Mouse (Mus musculus) CD4-positive, CD25-positive, alpha-beta regulatory T cell, adult 2 months (primary cell): ENCODE data around the gene Atpaf1.

Experiments
- DNase-seq: peaks from one replicate; pipeline ENCODE4 v3.0.0-alpha.2; 2012; ENCODE audit warnings: low read depth, low spot score

The Atpaf1 gene

DNA sequence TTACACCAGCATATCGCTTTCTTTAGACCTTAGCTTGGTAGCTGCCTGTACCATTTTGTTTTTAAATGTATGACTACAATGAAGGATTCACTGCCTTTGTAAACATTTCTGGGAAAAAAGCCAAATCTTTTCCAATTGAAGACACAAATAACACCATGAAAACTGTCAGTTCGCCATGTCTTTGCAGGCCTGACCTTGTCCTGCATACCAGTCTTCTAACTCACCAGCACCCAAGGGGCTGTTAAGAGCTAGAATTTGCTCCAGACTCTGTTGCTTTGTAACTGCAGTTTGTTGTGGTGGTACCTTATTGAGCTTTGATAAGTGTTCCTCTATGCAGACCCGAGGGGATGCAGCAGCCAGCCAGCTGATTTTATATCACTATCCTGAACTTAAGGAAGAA lies 15.4 kb downstream of the Atpaf1 start:
- no peak for DNase-seq

DNA sequence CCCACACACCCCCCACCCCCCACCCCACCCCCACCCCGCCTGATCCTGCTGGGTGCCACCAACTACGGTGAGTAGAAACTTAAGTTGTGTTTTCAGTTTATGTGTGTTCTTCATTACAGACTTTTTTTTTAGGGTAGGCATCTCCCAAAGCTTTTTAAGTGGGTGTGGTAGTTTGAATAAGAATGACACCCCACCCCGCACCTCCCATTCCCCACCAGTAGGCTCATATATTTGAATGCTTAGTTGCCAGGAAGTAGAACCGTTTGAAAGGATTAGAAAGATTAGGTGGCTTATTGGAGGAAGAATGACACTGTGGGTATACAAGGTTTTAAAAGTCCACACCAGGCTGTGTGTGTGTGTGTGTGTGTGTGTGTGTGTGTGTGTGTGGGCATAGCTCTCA lies 27.7 kb downstream of the Atpaf1 start:
- DNase-seq = no peak

DNA sequence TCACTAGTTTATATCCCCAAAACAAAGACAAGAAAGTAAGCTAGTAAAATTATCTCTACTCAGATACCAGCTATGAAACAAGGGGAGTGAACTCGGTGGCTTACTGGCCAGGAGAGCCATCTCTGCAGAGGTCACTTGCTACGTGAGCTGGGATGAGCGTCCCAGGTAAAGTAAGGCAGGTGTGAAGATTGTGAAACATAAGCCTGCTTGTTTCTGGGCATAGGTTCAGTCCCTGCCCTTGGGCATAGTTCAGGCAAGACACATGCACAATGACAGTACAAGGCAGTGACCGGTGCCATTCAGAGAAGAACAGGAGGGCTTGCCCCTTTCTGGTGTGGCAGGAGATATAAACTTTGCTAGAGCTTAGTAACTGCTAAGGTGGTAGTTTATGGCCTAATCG lies 31.0 kb downstream of the Atpaf1 start:
- DNase-seq = no peak

DNA sequence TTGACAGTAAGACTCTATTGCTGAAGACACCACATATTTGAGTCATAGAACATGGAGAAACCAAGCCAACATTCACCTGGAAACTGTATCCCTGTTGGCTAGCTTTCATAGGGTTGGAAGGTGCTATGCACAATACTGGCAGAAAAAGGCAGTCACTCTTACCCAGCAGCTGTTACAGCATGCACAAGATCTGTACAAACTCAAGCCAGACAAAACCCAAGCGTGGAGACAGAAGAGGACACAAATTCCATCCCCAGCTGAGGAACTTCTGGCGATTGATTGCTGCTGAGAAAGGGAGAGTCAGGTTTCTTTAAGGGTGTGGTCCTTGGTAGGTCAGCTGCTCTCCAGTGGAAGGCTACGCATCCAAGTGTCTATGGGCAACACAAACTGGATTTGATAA lies 35.6 kb downstream of the Atpaf1 start:
- no peak for DNase-seq

DNA sequence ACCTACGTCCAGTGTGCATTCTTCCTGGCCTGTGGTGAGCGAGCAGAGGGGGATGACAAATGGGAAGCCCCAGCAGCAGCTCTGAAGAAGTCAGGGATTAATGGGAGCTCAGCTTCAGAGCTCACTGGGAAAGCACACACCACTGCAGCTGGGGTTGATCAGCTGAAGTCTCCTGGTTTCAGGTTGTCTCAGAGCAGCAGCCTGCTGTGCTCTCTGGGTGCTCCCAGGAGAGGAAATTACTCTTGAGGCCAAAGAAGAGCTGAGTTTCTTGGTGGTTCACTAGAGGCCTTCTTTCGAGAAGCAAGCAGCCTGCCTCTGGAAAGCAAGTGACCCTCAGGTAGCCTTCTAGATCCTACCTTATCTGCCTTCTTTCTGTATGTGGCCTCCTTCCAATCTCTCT lies 36.3 kb downstream of the Atpaf1 start:
- no peak for DNase-seq

DNA sequence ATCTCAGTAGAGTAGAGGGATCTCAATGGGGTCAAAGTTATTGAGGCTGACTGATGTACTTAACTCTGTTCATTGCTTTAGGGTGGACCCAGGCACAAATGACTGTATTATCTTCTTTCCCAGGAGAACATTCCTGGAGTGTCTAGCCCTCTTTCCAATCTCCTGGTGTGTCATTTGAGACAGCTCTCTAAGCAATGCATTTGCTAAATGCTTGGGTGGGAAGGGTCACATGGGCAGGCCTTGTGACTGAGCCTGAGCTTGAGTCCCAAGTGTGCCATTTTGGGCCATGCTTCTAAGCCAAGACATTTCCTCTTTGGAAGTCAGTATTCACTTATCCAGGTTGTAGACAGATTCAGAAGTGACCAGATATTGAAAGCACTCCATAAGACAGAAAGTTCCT lies 36.8 kb downstream of the Atpaf1 start:
- no peak for DNase-seq

DNA sequence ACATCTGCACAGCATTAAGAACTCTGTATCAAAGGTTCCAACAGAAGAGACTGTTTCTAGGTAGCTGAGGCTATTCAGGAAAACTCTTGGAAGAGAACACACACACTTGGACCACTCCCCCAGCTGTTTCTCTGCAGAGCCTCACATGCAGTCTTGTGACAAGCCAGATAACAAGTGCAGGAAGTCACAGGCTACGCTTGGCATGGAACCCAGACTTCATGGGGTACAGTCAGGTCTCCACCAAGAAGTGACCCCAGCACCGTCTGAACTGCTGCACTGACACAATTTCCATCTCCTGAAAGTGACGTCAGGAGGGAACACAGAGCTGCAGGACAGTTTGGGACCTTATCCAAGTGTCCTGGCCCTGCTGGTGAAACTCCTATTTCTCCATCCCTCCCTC lies 37.3 kb downstream of the Atpaf1 start:
- no peak for DNase-seq

DNA sequence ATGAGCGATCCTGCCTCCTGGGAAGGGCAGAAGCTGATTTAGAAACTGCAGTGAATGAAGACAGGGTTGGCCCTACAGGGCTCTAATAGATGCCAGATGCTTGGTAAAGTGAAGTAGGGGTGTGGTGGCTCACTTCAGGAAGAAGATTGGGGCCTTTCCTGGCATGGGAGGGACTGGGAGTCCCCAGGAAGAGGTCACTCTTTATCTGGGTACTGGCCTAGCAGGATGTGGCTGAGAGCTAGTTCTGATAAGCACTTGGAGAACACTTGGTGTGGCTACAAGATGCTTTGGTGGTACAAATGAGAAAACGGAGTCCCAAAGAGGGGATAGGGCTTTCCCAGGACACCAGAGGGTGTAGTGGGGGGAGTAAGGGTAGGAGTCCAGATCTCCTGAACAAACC lies 39.6 kb downstream of the Atpaf1 start:
- DNase-seq = no peak

DNA sequence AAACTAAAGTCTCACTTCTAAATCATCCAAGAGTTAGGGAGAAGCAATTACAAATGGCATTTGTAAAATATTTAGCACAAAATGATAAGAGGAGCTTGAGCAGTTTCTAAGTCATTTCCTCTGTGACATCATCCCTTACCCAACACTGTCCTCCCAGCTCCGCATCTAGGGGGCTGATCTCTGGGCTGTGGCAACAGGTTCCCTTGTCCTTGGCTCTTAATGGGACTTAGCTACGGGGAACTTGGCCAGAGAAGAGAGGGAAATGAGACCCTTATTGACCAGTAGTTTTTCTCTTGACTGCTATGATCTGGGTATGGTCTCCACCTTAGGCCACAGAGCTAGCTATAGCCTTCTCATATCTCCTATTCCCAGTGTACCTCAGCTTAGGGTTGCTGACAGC lies 40.7 kb downstream of the Atpaf1 start:
- DNase-seq = no peak

DNA sequence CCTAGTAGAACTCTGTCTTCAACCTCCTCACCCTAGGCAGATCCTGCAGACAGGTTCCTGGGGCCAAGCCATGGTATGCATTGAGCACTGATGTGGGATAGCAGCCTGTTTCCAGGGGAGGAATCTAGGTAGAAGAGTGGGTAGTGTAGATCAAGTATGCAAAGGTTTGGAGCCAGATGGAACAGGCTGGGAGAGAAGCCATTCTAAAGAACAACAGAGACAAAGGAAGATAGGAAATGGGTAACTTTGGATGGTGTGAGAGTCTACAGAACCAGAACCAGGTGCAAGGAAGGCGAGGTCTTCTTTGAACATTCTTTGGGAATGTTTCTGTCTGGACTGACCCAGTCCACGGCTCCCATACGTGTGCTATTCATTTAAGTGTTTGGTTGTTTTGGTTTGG lies 42.5 kb downstream of the Atpaf1 start:
- DNase-seq = no peak

DNA sequence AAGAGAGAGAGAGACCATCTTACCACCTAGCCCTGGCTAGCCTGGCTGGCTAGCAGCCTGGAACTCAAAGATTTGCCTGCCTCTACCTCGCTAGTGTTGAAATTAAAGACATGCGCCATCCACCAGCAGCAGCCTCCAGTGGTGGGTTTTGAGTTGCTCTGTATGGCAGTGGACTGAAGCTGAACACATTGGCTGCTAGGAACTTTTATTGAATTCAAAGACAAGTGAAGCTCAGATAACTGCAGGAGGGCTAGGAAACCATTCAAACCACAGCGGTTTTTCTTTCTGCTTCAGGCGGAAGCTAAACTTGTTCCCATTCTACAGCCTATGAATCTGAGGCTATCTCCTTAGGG lies 42.9 kb downstream of the Atpaf1 start:
- peak; percentile 48 for DNase-seq

DNA sequence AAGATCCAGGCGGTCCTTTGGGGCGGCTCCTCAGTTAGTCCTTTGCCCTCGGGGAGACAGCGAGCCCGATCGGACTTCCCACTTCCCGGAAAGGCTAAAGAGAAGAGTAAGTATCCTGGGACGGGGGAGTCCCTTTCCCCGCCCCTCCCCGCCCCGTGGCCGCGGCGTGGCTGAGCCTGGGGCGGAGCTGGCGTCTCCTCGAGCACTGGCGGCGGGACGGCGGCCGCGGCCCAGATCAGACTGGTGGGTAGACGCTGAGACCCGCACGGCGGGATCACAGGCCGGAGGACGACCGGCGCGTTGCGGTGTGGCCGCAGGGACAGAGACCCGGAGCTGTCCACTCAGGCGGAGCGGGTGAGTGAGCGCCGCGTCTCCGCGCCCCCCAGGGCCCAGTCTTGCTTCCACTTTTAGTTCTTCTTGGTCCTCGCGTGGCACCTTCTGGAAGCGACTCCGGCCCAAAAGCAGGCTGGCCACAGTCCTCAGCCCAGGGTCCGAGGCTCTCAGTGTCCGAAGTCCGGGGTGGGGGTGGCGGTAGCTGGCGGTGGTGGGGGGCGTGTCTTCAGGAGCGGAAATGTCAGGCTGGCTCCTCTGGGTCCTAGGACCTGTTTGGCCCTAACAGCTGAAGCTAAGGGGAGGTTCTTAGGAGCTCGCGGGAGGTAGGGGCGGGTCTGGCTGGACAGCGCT lies 43.4 kb downstream of the Atpaf1 start, which contains the start of gene Mob3c:
TSS of gene Mob3c (plus strand) at position 205 of the 684 bp plus-strand sequence.
- peak; percentile 75 for DNase-seq

DNA sequence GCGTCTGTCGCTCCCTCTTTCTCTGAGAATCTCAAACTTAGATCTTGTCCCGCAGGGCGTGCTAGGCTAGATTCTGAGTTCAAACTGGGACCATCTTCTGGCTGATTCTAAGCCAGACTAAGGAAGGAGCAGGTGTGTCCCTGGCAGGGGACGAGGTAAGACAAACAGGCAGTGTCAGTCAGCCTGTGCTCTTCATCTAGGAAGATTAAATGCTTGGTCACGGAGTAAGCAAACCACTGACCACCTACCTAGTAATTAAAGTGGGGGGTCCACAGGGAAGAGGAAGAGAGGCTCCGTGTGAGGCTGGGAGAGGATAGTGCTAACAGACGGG lies 43.9 kb downstream of the Atpaf1 start:
- no peak for DNase-seq

DNA sequence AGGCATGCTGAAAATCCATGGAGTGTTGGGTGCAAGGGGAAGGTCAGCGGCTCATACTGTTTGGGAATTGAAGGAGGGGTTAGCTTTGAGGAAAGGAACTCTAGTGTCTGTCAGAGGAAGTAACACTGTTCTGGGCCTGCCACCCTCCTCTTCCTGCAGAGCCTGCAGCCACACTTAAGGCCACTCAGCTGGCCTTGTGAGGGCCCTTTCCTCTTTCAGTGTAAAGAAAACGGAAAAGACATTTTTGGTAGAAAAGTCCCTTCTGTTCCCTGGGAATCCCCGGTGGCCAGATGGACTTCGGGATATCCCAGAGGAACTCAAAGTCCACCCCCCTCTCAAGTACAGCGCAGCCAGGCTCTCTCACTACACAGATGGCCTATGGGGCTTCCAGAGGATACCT lies 45.9 kb downstream of the Atpaf1 start:
- DNase-seq = no peak

DNA sequence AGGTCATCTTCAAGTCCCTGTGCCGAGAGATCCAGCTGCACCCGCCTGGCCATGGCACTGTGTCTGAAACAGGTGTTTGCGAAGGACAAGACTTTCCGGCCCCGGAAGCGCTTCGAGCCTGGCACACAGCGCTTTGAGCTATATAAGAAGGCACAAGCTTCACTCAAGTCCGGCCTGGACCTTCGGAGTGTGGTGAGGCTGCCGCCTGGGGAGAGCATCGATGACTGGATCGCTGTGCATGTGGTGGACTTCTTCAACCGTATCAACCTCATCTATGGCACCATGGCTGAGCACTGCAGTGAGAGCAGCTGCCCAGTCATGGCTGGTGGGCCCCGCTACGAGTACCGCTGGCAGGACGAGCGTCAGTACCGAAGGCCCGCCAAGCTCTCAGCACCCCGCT lies 46.6 kb downstream of the Atpaf1 start:
- DNase-seq = no peak

DNA sequence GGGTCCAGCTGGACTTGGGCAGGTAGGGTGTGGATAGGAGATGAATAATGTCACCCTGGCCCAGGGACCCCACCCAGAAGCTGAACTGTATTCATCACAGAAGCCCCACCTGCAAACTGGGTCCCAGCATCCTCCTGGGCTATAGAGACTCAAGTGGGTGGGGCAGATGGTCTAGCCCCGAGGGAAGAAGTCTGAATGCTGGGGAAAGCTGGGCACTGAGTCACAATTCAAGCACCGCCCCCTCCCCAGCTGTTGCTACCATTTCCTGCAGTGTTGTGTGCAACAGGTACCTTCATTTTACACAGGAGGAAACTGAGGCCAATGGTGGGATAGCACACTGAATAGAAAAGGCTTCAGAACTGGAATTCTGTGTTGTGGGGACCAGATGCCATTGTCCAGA lies 47.4 kb downstream of the Atpaf1 start:
- no peak for DNase-seq

DNA sequence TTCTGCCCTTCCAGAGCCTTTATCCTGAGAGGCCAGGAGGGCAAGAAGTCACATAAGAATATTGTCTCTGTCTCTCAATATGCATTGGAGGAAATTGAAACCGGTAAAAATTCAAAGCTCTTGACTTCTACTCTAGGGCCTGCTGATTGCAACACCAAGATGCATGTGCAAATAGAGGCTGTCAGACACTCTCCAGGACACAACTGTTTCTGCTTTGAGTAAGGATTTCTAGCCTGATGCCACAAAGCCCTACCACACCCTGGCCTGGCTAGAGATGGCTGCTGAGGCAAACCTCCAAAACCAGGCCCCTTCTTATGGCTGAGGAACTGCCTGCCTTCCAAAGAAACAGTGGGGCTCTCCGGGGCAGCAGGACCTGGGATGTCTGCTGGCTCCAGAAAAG lies 51.0 kb downstream of the Atpaf1 start:
- DNase-seq = no peak

DNA sequence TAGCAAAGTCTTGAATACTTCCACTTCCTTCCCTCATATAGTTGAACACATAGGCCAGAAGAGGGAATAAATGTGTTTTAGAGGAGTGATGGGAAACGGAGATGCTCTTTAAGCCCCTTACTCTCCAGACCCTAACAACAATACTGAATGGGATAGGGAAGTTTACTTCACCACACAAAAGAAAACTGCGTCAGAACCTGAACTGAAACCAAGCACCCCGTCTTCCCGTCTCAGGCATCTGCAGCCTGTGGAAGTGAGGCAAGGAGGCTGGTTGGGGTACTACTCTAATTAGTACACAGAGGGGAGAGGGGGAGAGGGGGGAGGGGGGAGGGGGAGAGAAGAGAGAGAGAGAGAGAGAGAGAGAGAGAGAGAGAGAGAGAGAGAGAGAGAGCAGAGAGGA lies 53.6 kb downstream of the Atpaf1 start:
- DNase-seq = peak; percentile 25

DNA sequence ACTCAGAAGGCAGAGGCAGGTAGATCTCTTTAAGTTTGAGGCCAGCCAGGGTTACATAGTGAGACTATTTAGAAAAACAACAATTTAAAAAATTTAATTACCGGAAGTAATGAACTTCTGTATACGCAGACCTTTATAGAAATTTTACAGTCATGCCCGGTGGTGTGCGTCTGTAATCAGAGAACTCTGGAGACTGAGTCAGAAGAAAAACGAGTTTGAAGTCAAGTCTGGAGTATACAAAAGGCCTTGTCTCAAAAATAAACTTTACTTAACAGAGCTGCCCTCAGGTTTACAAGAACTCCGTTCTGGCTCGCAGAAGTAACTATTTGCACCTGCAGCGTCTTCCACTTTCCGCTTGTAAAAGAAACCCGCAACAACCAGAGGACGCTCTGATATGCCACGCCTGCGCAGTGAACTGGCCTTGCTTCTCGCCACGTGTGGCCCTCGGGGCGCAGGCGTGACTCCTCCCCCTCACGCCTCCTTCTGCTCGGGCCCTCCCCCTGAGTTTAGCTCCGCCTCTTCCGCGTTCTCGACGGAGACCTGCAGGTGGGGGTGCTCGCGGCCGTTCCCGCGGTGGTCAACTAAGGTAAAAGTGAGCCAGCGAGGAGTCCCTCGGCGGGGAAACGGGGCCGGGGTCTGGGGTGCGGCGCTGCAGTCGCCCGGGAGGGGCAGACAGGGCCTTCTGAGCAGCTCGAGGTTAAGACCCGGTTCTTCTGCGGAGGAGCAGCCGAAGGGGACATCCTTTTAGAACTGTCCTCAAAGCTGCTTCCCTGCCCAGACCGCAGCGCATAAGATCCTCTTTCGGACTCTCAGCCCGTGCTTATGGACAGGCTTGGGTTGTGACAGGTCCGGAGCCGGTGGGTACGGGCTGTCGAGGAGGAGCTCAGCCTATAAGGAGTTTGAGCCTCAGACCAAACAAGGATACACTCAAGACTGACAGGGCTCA lies 54.4 kb downstream of the Atpaf1 start, which contains the start of gene Mknk1:
TSS of gene Mknk1 (plus strand) at position 503 of the 946 bp plus-strand sequence.
- DNase-seq = peak; percentile 98

DNA sequence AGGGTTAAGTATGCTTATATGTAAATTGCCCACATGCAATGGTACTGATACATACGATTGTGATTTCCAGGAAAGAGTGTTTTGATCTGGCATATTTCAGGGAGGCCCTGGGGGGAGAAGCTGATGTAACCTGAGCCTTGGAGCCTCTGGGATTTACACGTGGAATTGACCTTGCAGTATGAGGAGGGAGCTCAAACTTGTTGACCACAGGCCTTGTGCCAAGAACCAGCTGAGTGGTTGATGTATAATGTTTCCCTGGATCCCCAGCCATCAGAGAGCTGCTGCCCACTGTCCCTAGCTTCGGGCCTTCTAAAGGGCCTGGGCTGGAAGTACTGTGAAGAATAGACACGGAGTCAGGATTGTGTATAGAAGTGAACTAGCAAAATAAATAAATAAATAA lies 55.3 kb downstream of the Atpaf1 start:
- no peak for DNase-seq

DNA sequence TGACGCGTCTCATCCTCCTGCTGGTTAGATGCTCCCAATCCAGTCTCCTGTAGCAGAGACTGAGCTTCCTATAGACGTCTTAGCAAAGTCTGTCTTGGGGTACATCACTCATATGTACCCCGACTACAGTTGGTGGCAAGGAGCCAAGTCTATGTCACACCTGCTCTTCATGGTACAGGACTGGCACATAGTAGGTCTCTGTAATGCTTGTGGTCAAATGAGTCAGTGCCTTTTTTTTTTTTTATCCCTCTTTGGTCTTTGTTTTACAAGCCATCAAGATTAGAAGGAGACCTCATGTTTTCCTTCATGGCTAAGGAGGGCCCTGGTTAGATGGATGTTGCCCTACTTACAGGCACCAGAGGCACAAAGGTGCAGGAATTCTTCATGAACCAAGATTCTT lies 56.2 kb downstream of the Atpaf1 start:
- DNase-seq = no peak

DNA sequence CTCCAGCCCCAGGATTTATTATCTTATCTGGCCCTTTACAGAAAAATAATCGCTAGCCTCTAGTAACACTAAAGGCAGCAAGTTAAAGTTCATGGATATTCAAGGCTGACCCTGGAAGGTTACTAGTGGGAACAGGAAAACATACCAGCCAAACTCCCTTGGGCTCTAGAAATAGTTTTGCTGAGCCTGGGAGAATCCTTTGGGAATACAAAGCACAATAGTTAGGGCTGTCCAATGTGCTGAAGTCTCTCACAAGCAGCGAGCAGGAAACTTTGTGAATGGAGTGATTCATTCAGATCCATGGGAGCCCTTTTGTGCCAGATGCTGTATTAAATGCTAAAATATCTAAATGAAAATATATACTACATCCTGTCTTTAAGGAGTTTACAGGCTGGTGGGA lies 62.0 kb downstream of the Atpaf1 start:
- DNase-seq = no peak

DNA sequence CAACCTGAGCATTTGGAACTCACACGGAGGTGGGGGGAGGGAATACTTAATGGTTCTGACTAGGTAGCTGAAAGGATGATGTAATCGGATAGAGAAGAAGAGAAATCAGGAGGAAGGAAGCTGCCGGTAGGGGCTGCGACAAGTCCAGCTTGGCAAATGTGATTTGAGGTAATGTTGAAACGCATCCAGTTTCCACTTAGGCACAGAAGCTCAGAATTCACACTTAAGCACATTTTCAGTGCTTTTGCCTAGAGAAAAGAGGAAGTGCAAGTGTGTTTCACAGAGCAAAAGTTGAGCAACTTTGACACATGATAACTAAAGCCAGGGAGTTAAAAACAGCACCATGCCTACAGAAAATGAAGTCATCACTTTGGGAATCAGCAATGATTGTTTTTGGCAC lies 62.8 kb downstream of the Atpaf1 start:
- no peak for DNase-seq
